Mouse (Mus musculus) midbrain, embryonic 13.5 days (tissue): ENCODE measurements at regions not wholly inside any gene's neighbourhood (a gene's known extent, or its start where the extent isn't known, plus 50 kb on each side); places are given as distances from the start of the nearest gene placed in this dataset.

Experiments
- ATAC-seq: fragments of 200-750 bp; cut with Nextera tagmentation; 2 replicates; pipeline ENCODE4 v1.8.0; 2017; ENCODE audit warnings: mild to moderate bottlenecking, moderate TSS enrichment, moderate library complexity
- H3K27ac ChIP-seq: fragments of 300-500 bp; sonication (generic); 2 replicates; pipeline ENCODE4 v1.5.1; 2015; ENCODE audit warnings: inconsistent platforms, mild to moderate bottlenecking, moderate library complexity
- H3K27me3 ChIP-seq: fragments of 300-500 bp; sonication (generic); 2 replicates; pipeline ENCODE4 v1.6.1; 2015; ENCODE audit warnings: mild to moderate bottlenecking, inconsistent platforms
- H3K36me3 ChIP-seq: fragments of 300-500 bp; sonication (generic); 2 replicates; pipeline ENCODE4 v1.6.1; 2015; ENCODE audit warnings: mild to moderate bottlenecking, inconsistent platforms
- H3K4me1 ChIP-seq: fragments of 300-500 bp; sonication (generic); replicated peaks from 2 replicates; pipeline ENCODE4 v1.6.1; 2015; ENCODE audit warnings: inconsistent platforms
- H3K4me2 ChIP-seq: fragments of 300-500 bp; sonication (generic); replicated peaks from 2 replicates; pipeline ENCODE4 v1.6.1; 2015; ENCODE audit warnings: moderate library complexity, mild to moderate bottlenecking, inconsistent platforms
- H3K4me3 ChIP-seq: fragments of 300-500 bp; sonication (generic); replicated peaks from 2 replicates; pipeline ENCODE4 v1.5.1; 2015; ENCODE audit warnings: mild to moderate bottlenecking, inconsistent platforms
- H3K9ac ChIP-seq: fragments of 300-500 bp; sonication (generic); replicated peaks from 2 replicates; pipeline ENCODE4 v1.6.1; 2015; ENCODE audit warnings: mild to moderate bottlenecking, inconsistent platforms
- H3K9me3 ChIP-seq: fragments of 300-500 bp; sonication (generic); 2 replicates; pipeline ENCODE4 v1.6.1; 2016; ENCODE audit warnings: mild to moderate bottlenecking, inconsistent platforms
- WGBS: fragments of 180-500 bp; shearing (Covaris S2); methylation state at CpG from one replicate; pipeline ENCODE4 v1.1.7; 2015; 5-methylcytosine and 5-hydroxymethylcytosine counted together

DNA sequence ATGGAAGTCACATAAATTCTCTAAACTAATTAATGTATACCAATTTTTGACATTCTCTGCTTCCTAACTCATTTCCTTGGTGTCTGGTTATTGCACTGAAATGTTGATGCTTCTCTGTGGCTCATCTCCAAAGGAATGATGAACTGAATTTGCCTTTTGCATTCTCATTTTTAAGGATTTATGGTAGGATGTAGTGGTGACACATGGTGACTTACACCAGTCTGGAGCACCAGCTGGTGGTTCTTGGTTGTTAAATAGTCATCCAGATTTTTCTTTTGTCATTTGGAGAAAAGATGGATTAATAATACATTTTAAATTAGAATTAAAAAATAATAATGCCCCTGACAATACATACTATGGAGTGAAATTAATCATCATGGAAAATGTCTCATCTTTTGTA lies 1097.2 kb upstream of the Epha7 start:
- Histone ChIP-seq H3K27ac (no peak overlapping the region), H3K27me3 (no peaks in the 10 kb centered on the region), H3K9ac (no peak overlapping the region), H3K4me2 (no peak overlapping the region), H3K4me1 (no peaks in the 10 kb centered on the region), H3K36me3 (no peaks in the 10 kb centered on the region), H3K9me3 (no peaks in the 10 kb centered on the region), H3K4me3 (no peak overlapping the region)
- ATAC-seq = no peak

DNA sequence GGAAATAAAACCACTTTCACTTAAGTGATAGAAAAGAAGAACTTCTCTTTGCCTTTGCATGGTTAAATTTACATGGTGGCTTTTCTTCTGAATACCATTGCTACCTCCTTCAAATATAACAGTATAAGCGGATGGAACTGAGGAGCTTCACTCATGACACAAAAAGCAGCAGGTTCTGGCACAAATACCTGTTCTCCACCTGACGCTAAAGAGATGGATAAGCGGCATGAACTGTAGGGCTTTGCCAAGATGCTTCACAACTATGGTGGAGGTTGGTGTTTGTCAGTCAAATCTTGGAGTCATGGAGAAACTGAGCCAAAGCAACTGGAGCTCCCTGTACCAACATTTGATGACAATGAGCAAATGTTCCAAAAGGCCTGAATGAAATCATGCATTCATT lies 1085.2 kb upstream of the Epha7 start:
- H3K4me2 ChIP-seq = no peak overlapping the region
- H3K27me3 ChIP-seq = no peaks in the 10 kb centered on the region
- no peaks in the 10 kb centered on the region for H3K36me3 ChIP-seq
- no peaks in the 10 kb centered on the region for H3K4me1 ChIP-seq
- ATAC-seq = no peak
- H3K9me3 ChIP-seq = no peaks in the 10 kb centered on the region
- H3K27ac ChIP-seq = no peak overlapping the region
- no peak overlapping the region for H3K4me3 ChIP-seq
- WGBS = 97% methylated on average over 3 of the region's 3 CpGs
- H3K9ac ChIP-seq = no peak overlapping the region

DNA sequence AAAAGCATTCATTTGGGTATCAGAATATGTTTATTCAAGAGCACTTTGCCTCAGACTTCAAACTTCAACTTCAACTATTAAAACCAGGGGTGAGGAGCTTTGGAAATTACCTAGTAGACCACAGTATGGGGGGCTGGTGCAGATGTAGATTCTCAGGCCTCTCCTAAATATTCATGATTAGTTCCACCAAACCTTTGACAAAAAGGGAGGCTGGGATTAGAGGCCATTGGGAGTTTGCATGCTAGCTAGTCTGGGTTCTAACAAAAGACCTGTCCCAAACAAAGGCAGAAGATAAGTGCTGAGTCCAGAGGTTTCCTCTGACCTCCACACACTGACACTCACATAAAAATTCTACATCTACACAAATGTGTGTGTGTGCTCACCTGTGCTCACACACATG lies 1078.8 kb upstream of the Epha7 start:
- ATAC-seq = no peak
- H3K27me3 ChIP-seq = no peaks in the 10 kb centered on the region
- no peaks in the 10 kb centered on the region for H3K4me1 ChIP-seq
- no peak overlapping the region for H3K4me2 ChIP-seq
- H3K36me3 ChIP-seq = no peaks in the 10 kb centered on the region
- no peaks in the 10 kb centered on the region for H3K9me3 ChIP-seq
- H3K27ac ChIP-seq = no peak overlapping the region
- no peak overlapping the region for H3K4me3 ChIP-seq
- no peak overlapping the region for H3K9ac ChIP-seq

DNA sequence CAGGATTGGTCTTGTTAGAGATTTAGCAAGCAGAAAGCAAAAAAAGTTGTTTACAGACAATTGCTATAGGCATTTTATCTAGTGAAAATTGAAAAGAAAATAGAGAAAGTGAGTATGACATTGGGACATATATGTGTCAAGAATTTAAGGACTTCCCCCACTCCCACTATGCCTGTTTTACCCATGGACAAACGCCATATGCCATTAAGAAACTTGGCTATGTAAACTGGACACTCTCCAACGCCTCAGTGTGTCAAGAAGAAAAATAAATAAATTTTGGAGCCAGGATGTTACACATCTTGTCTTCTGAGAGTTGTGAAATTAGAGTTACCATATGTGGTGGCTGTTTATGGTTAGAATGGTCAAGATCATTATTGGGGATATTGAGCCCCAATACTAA lies 1031.1 kb upstream of the Epha7 start:
- WGBS = 93% methylated on average over 2 of the region's 2 CpGs
- H3K27ac ChIP-seq = no peak overlapping the region
- H3K4me2 ChIP-seq = no peak overlapping the region
- H3K9me3 ChIP-seq = no peaks in the 10 kb centered on the region
- peaks cover 36% of the 10 kb centered on the region for H3K27me3 ChIP-seq
- H3K9ac ChIP-seq = no peak overlapping the region
- H3K36me3 ChIP-seq = no peaks in the 10 kb centered on the region
- ATAC-seq = no peak
- H3K4me3 ChIP-seq = no peak overlapping the region
- H3K4me1 ChIP-seq = peaks cover 7% of the 10 kb centered on the region

DNA sequence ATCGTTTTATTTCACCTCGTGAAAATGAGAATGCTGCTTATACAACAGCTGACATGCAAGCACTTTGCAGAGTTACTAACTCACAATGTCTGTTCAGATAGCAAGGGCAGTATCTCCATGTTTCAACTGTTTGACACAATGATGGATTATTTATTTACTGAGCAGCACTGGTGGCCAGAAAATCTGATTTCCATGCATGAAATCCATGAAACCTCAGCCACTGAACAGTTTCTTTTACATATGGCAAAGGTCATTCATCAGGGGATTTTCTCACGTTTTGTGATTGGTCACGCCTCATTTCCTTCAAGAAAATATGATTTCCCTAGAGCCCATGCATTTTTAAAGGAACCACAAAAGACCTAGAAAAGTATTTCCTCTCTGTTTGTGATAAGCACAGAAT lies 1025.9 kb upstream of the Epha7 start:
- no peak overlapping the region for H3K27ac ChIP-seq
- H3K4me2 ChIP-seq = no peak overlapping the region
- 0 out of 2 replicates have a peak, but pooled peaks have one; percentile 60 for ATAC-seq
- 27% methylated on average over 4 of the region's 4 CpGs for WGBS
- no peaks in the 10 kb centered on the region for H3K36me3 ChIP-seq
- H3K4me1 ChIP-seq = peaks cover 14% of the 10 kb centered on the region
- H3K9me3 ChIP-seq = no peaks in the 10 kb centered on the region
- no peak overlapping the region for H3K9ac ChIP-seq
- H3K27me3 ChIP-seq = peaks cover 45% of the 10 kb centered on the region
- H3K4me3 ChIP-seq = no peak overlapping the region
